Mouse (Mus musculus) heart, postnatal 4 days (tissue): Measurements from ENCODE around the gene Cdca8. TPM values are rescaled to one million over a fixed set of nuclear protein-coding genes. Genes with fewer than 3 reads are reported as not detected.

Experiments used
- DNase-seq: peaks from one replicate; pipeline ENCODE4 v3.0.0; 2021
- total RNA-seq, 2 experiments: library from RNA; stranded (reverse); gene quantifications; 2 replicates each; pipeline ENCODE4 v1.2.3; 2021

Cdca8 gene
- total RNA-seq, 2 experiments from 2014 or later, result 57.9 to 58.8 TPM

GRCm38 (mm10) chr4:124872719-124873118 is 66.4 kb downstream of the Cdca8 start:
- no peak for DNase-seq

Other genes with a start within 250 kb of the Cdca8 start
- 10 to 100 TPM; 17.3 to 18.7 TPM for gene Utp11, start 245.7 kb downstream of the Cdca8 start, total RNA-seq
- 10 to 100 TPM; 22.4 to 23.4 TPM for gene Fhl3, start 238.6 kb downstream of the Cdca8 start, total RNA-seq
- gene Sf3a3, start 224.5 kb downstream of the Cdca8 start, total RNA-seq, result 10 to 100 TPM; 35.0 to 37.4 TPM
- gene Inpp5b, start 197.5 kb downstream of the Cdca8 start, total RNA-seq, result 10 to 100 TPM; 10.3 to 10.5 TPM
- 10 to 100 TPM; 15.2 to 15.3 TPM for gene Mtf1, start 137.2 kb downstream of the Cdca8 start, total RNA-seq
- 10 to 100 TPM; 25.9 to 28.4 TPM for gene Yrdc, start 88.6 kb downstream of the Cdca8 start, total RNA-seq
- 10 to 100 TPM; 29.8 to 35.6 TPM for gene 1110065P20Rik, start 88.1 kb downstream of the Cdca8 start, total RNA-seq
- under 1 TPM in 1 of 2 experiments, not detected in 1; 0.11 TPM for gene Maneal, start 77.1 kb downstream of the Cdca8 start, total RNA-seq
- not detected for gene Epha10, start 58.4 kb downstream of the Cdca8 start, total RNA-seq
- 10 to 100 TPM in 1 of 2 experiments, 1 to 10 TPM in 1; 8.6 to 12.0 TPM for gene 9930104L06Rik, start 2.3 kb downstream of the Cdca8 start, total RNA-seq
- gene Rspo1, start 47.1 kb upstream of the Cdca8 start, total RNA-seq, result 1 to 10 TPM; 4.6 to 4.8 TPM
- gene Gnl2, start 77.3 kb upstream of the Cdca8 start, total RNA-seq, result 10 to 100 TPM; 39.9 to 44.3 TPM
- gene Dnali1, start 126.4 kb upstream of the Cdca8 start, total RNA-seq, result not detected
- gene Snip1, start 127.4 kb upstream of the Cdca8 start, total RNA-seq, result 10 to 100 TPM; 11.6 to 13.7 TPM
- gene Meaf6, start 145.8 kb upstream of the Cdca8 start, total RNA-seq, result 10 to 100 TPM; 38.3 to 40.8 TPM
- gene Zc3h12a, start 188.5 kb upstream of the Cdca8 start, total RNA-seq, result 1 to 10 TPM; 2.4 to 3.2 TPM